Comparison of ENCODE assay signal across 19 mouse cellular contexts in genomic region chr9:103286396-103286795, GRCm38 (mm10). TPM values are rescaled to one million over a fixed set of nuclear protein-coding genes. Genes with fewer than 3 reads are reported as not detected.
DNase-seq lines count a peak whose midpoint lies in the region; ATAC-seq and TF ChIP-seq lines count a peak whose summit lies in the region.
"Had no signal": no experiment of that assay in that cellular context is flagged by ENCODE, and none has a peak within 500 bp of the region (broad histone marks: within the 10 kb centered on the region; RNA-seq: fewer than 3 reads in every experiment).

No protein-coding gene starts in this region.

- intact Hi-C loops in heart, postnatal 25 days (cut with DNase I): no loop called here
- intact Hi-C loops in left cerebral cortex, postnatal 14 days (cut with DNase I): no loop called here

- ATAC-seq in heart, embryonic 13.5 days (ENCODE audit: extremely low read depth, insufficient number of reproducible peaks, low FRiP score, low TSS enrichment): no peak
- ATAC-seq in liver, postnatal 0 days: peak; percentile 14; the same call in 1 of the 2 replicates
- ATAC-seq: forebrain, embryonic 15.5 days; intestine, embryonic 16.5 days; lung, postnatal 0 days had no signal

- no peak overlapping the region for H3K9ac ChIP-seq in heart, embryonic 13.5 days
- peak overlapping the region; percentile 88 for H3K9ac ChIP-seq in liver, postnatal 0 days (replicated peaks)
- H3K9ac ChIP-seq: forebrain, embryonic 15.5 days; hindbrain, embryonic 15.5 days; limb, embryonic 12.5 days had no signal

- no peak for TF ChIP-seq POLR2A in bone marrow, adult 2 months (IDR thresholded peaks at IDR 0.05; ENCODE audit: borderline replicate concordance, control insufficient read depth, low read depth, low read length)

- H3K36me3 ChIP-seq in heart, embryonic 13.5 days: no peaks in the 10 kb centered on the region
- peaks cover 8% of the 10 kb centered on the region for H3K36me3 ChIP-seq in liver, postnatal 0 days (replicated peaks; ENCODE audit: insufficient read depth, low read length)
- H3K36me3 ChIP-seq: forebrain, embryonic 15.5 days; hindbrain, embryonic 15.5 days; limb, embryonic 12.5 days had no signal

- no peak for DNase-seq in heart, postnatal 25 days (ENCODE audit: low spot score)
- peak; percentile 29 for DNase-seq in liver
- DNase-seq in liver, postnatal 0 days: peak; percentile 27
- DNase-seq in left cerebral cortex, postnatal 14 days (ENCODE audit: low spot score in 2 of 2): no peak
- no peak for DNase-seq in lung, adult 18-20 months
- DNase-seq: adrenal gland, postnatal 36 days; cerebellum, adult 9-10 months; heart, postnatal 10 days; thymus, postnatal 14 days had no signal

- H3K27ac ChIP-seq in heart, embryonic 13.5 days (replicated peaks): no peak overlapping the region
- no peak overlapping the region for H3K27ac ChIP-seq in bone marrow, adult 2 months (ENCODE audit: control insufficient read depth, insufficient read depth, low read depth, low read length, poor library complexity)
- H3K27ac ChIP-seq in liver, postnatal 0 days (ENCODE audit: low read depth): peak overlapping the region; percentile 99
- H3K27ac ChIP-seq: forebrain, embryonic 15.5 days; hindbrain, embryonic 15.5 days; stomach, postnatal 0 days had no signal

- no peak for TF ChIP-seq CTCF in bone marrow, adult 2 months (IDR thresholded peaks at IDR 0.05; ENCODE audit: control insufficient read depth, insufficient read depth, low read length)
- no peak for TF ChIP-seq CTCF in liver, postnatal 0 days (IDR thresholded peaks at IDR 0.05; ENCODE audit: low read depth)

- H3K4me3 ChIP-seq in heart, embryonic 13.5 days: 0 out of 2 replicates have a peak overlapping the region, but pooled peaks have one; percentile 5
- peak overlapping the region; percentile 51 for H3K4me3 ChIP-seq in bone marrow, adult 2 months (replicated peaks; ENCODE audit: control insufficient read depth, low read depth, low read length)
- H3K4me3 ChIP-seq in liver, postnatal 0 days (ENCODE audit: low read depth, low read length): peak overlapping the region; percentile 60
- H3K4me3 ChIP-seq: forebrain, embryonic 15.5 days; hindbrain, embryonic 15.5 days; limb, embryonic 12.5 days had no signal

- H3K27me3 ChIP-seq in heart, embryonic 13.5 days (replicated peaks): no peaks in the 10 kb centered on the region
- no peaks in the 10 kb centered on the region for H3K27me3 ChIP-seq in liver, postnatal 0 days (ENCODE audit: insufficient read depth, low read length)
- H3K27me3 ChIP-seq: forebrain, embryonic 15.5 days; hindbrain, embryonic 15.5 days; limb, embryonic 12.5 days had no signal

- H3K4me1 ChIP-seq in heart, embryonic 13.5 days: peaks cover 7% of the 10 kb centered on the region; the same call in 1 of the 2 replicates
- no peaks in the 10 kb centered on the region; the same call in 1 of the 2 replicates for H3K4me1 ChIP-seq in bone marrow, adult 2 months (ENCODE audit: control insufficient read depth, insufficient read depth, low read length)
- H3K4me1 ChIP-seq in liver, postnatal 0 days (ENCODE audit: insufficient read depth): peaks cover 34% of the 10 kb centered on the region
- H3K4me1 ChIP-seq: forebrain, embryonic 15.5 days; hindbrain, embryonic 15.5 days; limb, embryonic 12.5 days had no signal

- TF ChIP-seq EP300 in liver, postnatal 0 days (IDR thresholded peaks at IDR 0.05; ENCODE audit: low read depth): no peak

- H3K9me3 ChIP-seq in heart, embryonic 13.5 days: no peaks in the 10 kb centered on the region
- H3K9me3 ChIP-seq in liver, postnatal 0 days (ENCODE audit: low read length): no peaks in the 10 kb centered on the region
- H3K9me3 ChIP-seq: forebrain, embryonic 15.5 days; hindbrain, embryonic 15.5 days; limb, embryonic 12.5 days had no signal

- H3K4me2 ChIP-seq in heart, embryonic 13.5 days: peak overlapping the region; percentile 45
- peak overlapping the region; percentile 74 for H3K4me2 ChIP-seq in liver, postnatal 0 days (ENCODE audit: low read depth, low read length)
- H3K4me2 ChIP-seq: forebrain, embryonic 15.5 days; hindbrain, embryonic 15.5 days; limb, embryonic 12.5 days had no signal

- 52% methylated on average over 4 of the region's 4 CpGs for WGBS in heart, embryonic 13.5 days
- 30% methylated on average over 4 of the region's 4 CpGs for whole genome bisulfite sequencing in bone marrow, adult 2 months
- 32% methylated on average over 4 of the region's 4 CpGs for WGBS in liver, postnatal 0 days (ENCODE audit: insufficient replicate concordance)

RNA-seq across cellular contexts. Expression of gene 1300017J02Rik, which starts 18.5 kb away (rescaled TPM):
- polyA plus RNA-seq in heart, embryonic 13.5 days (2015; fragmentation: Nextera tagmentation; extraction: Ambion mirVana): 2.3 and 3.5 TPM in 2 replicates
- under 1 TPM in 1 of 2 experiments, not detected in 1; 0.14 TPM for total RNA-seq in heart, postnatal 25 days (2021)
- 52.1 and 67.0 TPM in 2 replicates for polyA plus RNA-seq in bone marrow, adult 2 months (2011; ENCODE audit: insufficient read depth, insufficient read length, low replicate concordance, missing spikeins)
- polyA plus RNA-seq in liver, postnatal 0 days (2015; fragmentation: Nextera tagmentation; extraction: Ambion mirVana): 171 and 175 TPM in 2 replicates
- 1 to 10 TPM in 1 of 2 experiments, not detected in 1; 1.1 TPM for total RNA-seq in left cerebral cortex, postnatal 14 days (2021)
- total RNA-seq: left cerebral cortex, adult 18-20 months had no signal

RNA-seq across cellular contexts. Expression of gene Topbp1, which starts 18.6 kb away (rescaled TPM):
- 39.8 and 42.4 TPM in 2 replicates for polyA plus RNA-seq in heart, embryonic 13.5 days (2015; fragmentation: Nextera tagmentation; extraction: Ambion mirVana)
- total RNA-seq in heart, postnatal 25 days (2021): 10 to 100 TPM in 1 of 2 experiments, 1 to 10 TPM in 1; 9.8 to 12.2 TPM
- 46.9 and 52.8 TPM in 2 replicates for polyA plus RNA-seq in bone marrow, adult 2 months (2011; ENCODE audit: insufficient read depth, insufficient read length, low replicate concordance, missing spikeins)
- polyA plus RNA-seq in liver, postnatal 0 days (2015; fragmentation: Nextera tagmentation; extraction: Ambion mirVana): 15.5 and 17.3 TPM in 2 replicates
- total RNA-seq in left cerebral cortex, postnatal 14 days (2021): 10 to 100 TPM; 18.7 to 18.8 TPM

RNA-seq across cellular contexts. Expression of gene Trf, which starts 56.2 kb away (rescaled TPM):
- polyA plus RNA-seq in heart, embryonic 13.5 days (2015; fragmentation: Nextera tagmentation; extraction: Ambion mirVana): 45.3 and 111 TPM in 2 replicates
- total RNA-seq in heart, postnatal 25 days (2021): 10 to 100 TPM; 39.7 to 47.5 TPM
- 77.9 and 106 TPM in 2 replicates for polyA plus RNA-seq in bone marrow, adult 2 months (2011; ENCODE audit: insufficient read depth, insufficient read length, low replicate concordance, missing spikeins)
- polyA plus RNA-seq in liver, postnatal 0 days (2015; fragmentation: Nextera tagmentation; extraction: Ambion mirVana): 28,598 and 33,336 TPM in 2 replicates
- total RNA-seq in left cerebral cortex, postnatal 14 days (2021): 10 to 100 TPM; 34.5 to 56.6 TPM

RNA-seq across cellular contexts. Expression of gene Gm20425, which starts 56.3 kb away (rescaled TPM):
- polyA plus RNA-seq in heart, embryonic 13.5 days (2015; fragmentation: Nextera tagmentation; extraction: Ambion mirVana): not detected in 2 replicates
- total RNA-seq in heart, postnatal 25 days (2021): 1 to 10 TPM; 6.7 to 8.0 TPM
- polyA plus RNA-seq in bone marrow, adult 2 months (2011; ENCODE audit: insufficient read depth, insufficient read length, low replicate concordance, missing spikeins): not detected in 2 replicates
- 5.1 and 6.1 TPM in 2 replicates for polyA plus RNA-seq in liver, postnatal 0 days (2015; fragmentation: Nextera tagmentation; extraction: Ambion mirVana)
- 1 to 10 TPM; 7.5 to 9.1 TPM for total RNA-seq in left cerebral cortex, postnatal 14 days (2021)
- polyA plus RNA-seq: cortical plate, adult 2 months; hindbrain, embryonic 15.5 days; intestine, embryonic 16.5 days had no signal

Comparison
In these comparisons a context has a peak if more than half of its experiments do, and no peak if none do; other contexts are left out.
1. H3K4me3 ChIP-seq: peak in every context shown above with its lines; median percentile 60 in liver, postnatal 0 days; 51 in bone marrow, adult 2 months; 5 in heart, embryonic 13.5 days.
2. DNase-seq: peak in liver (single experiment) and liver, postnatal 0 days (single experiment); none in heart, postnatal 25 days (single experiment), left cerebral cortex, postnatal 14 days (0 of 2) and lung, adult 18-20 months (0 of 2).
3. RNA of gene 1300017J02Rik, which starts 18.5 kb away (polyA plus RNA-seq): 171 to 175 TPM in liver, postnatal 0 days and 52.1 to 67.0 TPM in bone marrow, adult 2 months; 2.3 to 3.5 TPM in heart, embryonic 13.5 days; every median in the first group is over 10 times any median in the second.
4. RNA of gene Trf, which starts 56.2 kb away (polyA plus RNA-seq): 28,598 to 33,336 TPM in liver, postnatal 0 days; 77.9 to 106 TPM in bone marrow, adult 2 months and 45.3 to 111 TPM in heart, embryonic 13.5 days; every median in the first group is over 100 times any median in the second.